Mouse (Mus musculus): ENCODE results near the gene Ell. TPM values are rescaled to one million over a fixed set of nuclear protein-coding genes. Genes with fewer than 3 reads are reported as not detected.
A peak's percentile ranks its signal among the peaks of the same experiment; 100 is the strongest.

The Ell gene
- polyA plus RNA-seq, 1 experiment from 2014 or later = 13.0 TPM

GRCm38 (mm10) chr8:70613763-70614162 lies 74.5 kb downstream of the Ell start:
- H3K9ac ChIP-seq (ENCODE audit: low read length) = no peak overlapping the region
- no peak overlapping the region for H3K4me2 ChIP-seq (ENCODE audit: low read length)
- H3K27ac ChIP-seq (replicated peaks in 1 of 2; ENCODE audit: control insufficient read depth in 1 of 2, insufficient read depth in 1 of 2, low read depth in 2 of 2, low read length in 2 of 2) = no peak overlapping the region
- 19% methylated on average over 1 of the region's 1 CpGs for WGBS
- no peaks in the 10 kb centered on the region for H3K36me3 ChIP-seq (ENCODE audit: control insufficient read depth, insufficient read depth, low read length)
- H3K4me1 ChIP-seq (ENCODE audit: control insufficient read depth in 2 of 2, insufficient read depth in 2 of 2, low read length in 2 of 2) = peaks cover 13 to 16% of the 10 kb centered on the region in 2 experiments; a peak in 3 of 4 replicates
- ATAC-seq (ENCODE audit: insufficient number of reproducible peaks, insufficient read depth, low FRiP score, low read depth) = no peak
- no peaks in the 10 kb centered on the region for H3K9me3 ChIP-seq (ENCODE audit: control insufficient read depth, low read length)
- no peaks in the 10 kb centered on the region for H3K27me3 ChIP-seq (ENCODE audit: control insufficient read depth, insufficient read depth, low read length)
- H3K4me3 ChIP-seq (ENCODE audit: control insufficient read depth in 1 of 2, insufficient read depth in 1 of 2, low read depth in 1 of 2, low read length in 2 of 2) = no peak overlapping the region

DNA sequence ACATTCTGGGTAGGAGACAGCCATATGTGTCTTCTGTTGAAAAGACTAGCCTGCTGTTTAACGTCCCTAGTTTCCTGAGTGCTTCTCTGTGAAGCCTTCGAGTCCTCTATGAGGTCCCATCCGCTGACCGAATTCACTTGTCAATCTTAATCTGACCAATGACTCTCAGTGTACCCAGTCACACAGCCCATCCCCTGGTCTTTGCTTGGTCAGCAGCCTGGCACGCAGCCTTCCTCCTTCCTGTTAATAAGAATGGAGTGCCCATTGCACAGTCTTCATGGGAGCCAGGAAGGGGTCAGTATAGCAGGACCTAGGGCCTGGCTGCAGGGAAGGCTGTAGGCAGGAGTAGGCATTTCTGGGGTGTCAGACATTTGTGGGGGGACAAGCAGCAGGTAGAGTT lies 75.2 kb downstream of the Ell start:
- no peak for ATAC-seq (ENCODE audit: insufficient number of reproducible peaks, insufficient read depth, low FRiP score, low read depth)
- Histone ChIP-seq H3K4me3 (ENCODE audit: control insufficient read depth in 1 of 2, insufficient read depth in 1 of 2, low read depth in 1 of 2, low read length in 2 of 2) (no peak overlapping the region), H3K27ac (replicated peaks in 1 of 2; ENCODE audit: control insufficient read depth in 1 of 2, insufficient read depth in 1 of 2, low read depth in 2 of 2, low read length in 2 of 2) (no peak overlapping the region), H3K9me3 (ENCODE audit: control insufficient read depth, low read length) (no peaks in the 10 kb centered on the region), H3K4me2 (ENCODE audit: low read length) (no peak overlapping the region), H3K9ac (ENCODE audit: low read length) (no peak overlapping the region), H3K36me3 (ENCODE audit: control insufficient read depth, insufficient read depth, low read length) (no peaks in the 10 kb centered on the region), H3K4me1 (ENCODE audit: control insufficient read depth in 2 of 2, insufficient read depth in 2 of 2, low read length in 2 of 2) (peaks cover 8 to 10% of the 10 kb centered on the region in 2 experiments; a peak in 3 of 4 replicates), H3K27me3 (ENCODE audit: control insufficient read depth, insufficient read depth, low read length) (no peaks in the 10 kb centered on the region)
- WGBS = 67% methylated on average over 5 of the region's 5 CpGs

GRCm38 (mm10) chr8:70615281-70615680 lies 76.0 kb downstream of the Ell start:
- Histone ChIP-seq H3K9me3 (ENCODE audit: control insufficient read depth, low read length) (no peaks in the 10 kb centered on the region), H3K9ac (ENCODE audit: low read length) (no peak overlapping the region), H3K4me2 (ENCODE audit: low read length) (no peak overlapping the region), H3K27me3 (ENCODE audit: control insufficient read depth, insufficient read depth, low read length) (peaks cover under 1% of the 10 kb centered on the region; the same call in 1 of the 2 replicates), H3K27ac (replicated peaks in 1 of 2; ENCODE audit: control insufficient read depth in 1 of 2, insufficient read depth in 1 of 2, low read depth in 2 of 2, low read length in 2 of 2) (no peak overlapping the region), H3K36me3 (ENCODE audit: control insufficient read depth, insufficient read depth, low read length) (no peaks in the 10 kb centered on the region), H3K4me1 (ENCODE audit: control insufficient read depth in 2 of 2, insufficient read depth in 2 of 2, low read length in 2 of 2) (peaks cover 6 to 7% of the 10 kb centered on the region in 2 experiments; a peak in 3 of 4 replicates), H3K4me3 (ENCODE audit: control insufficient read depth in 1 of 2, insufficient read depth in 1 of 2, low read depth in 1 of 2, low read length in 2 of 2) (no peak overlapping the region)
- ATAC-seq (ENCODE audit: insufficient number of reproducible peaks, insufficient read depth, low FRiP score, low read depth) = no peak
- whole genome bisulfite sequencing = 83% methylated on average over 8 of the region's 8 CpGs

GRCm38 (mm10) chr8:70615894-70616293 lies 76.6 kb downstream of the Ell start, which contains the start of gene Lrrc25:
Gene Lrrc25, plus strand, starts transcription at chr8:70616155.
- Histone ChIP-seq H3K4me2 (ENCODE audit: low read length) (no peak within 1 kb of the TSS), H3K9me3 (ENCODE audit: control insufficient read depth, low read length) (no peaks in the 10 kb centered on the region), H3K4me1 (ENCODE audit: control insufficient read depth in 2 of 2, insufficient read depth in 2 of 2, low read length in 2 of 2) (peaks cover 3% of the 10 kb centered on the region in 2 experiments; a peak in 2 of 4 replicates), H3K9ac (ENCODE audit: low read length) (no peak within 1 kb of the TSS), H3K4me3 (ENCODE audit: control insufficient read depth in 1 of 2, insufficient read depth in 1 of 2, low read depth in 1 of 2, low read length in 2 of 2) (no peak within 1 kb of the TSS), H3K27ac (replicated peaks in 1 of 2; ENCODE audit: control insufficient read depth in 1 of 2, insufficient read depth in 1 of 2, low read depth in 2 of 2, low read length in 2 of 2) (no peak within 1 kb of the TSS), H3K36me3 (ENCODE audit: control insufficient read depth, insufficient read depth, low read length) (no peaks in the 10 kb centered on the region), H3K27me3 (ENCODE audit: control insufficient read depth, insufficient read depth, low read length) (peaks cover 5% of the 10 kb centered on the region; the same call in 1 of the 2 replicates)
- ATAC-seq (ENCODE audit: insufficient number of reproducible peaks, insufficient read depth, low FRiP score, low read depth) = no peak
- WGBS = 68% methylated on average over 3 of the region's 3 CpGs

DNA sequence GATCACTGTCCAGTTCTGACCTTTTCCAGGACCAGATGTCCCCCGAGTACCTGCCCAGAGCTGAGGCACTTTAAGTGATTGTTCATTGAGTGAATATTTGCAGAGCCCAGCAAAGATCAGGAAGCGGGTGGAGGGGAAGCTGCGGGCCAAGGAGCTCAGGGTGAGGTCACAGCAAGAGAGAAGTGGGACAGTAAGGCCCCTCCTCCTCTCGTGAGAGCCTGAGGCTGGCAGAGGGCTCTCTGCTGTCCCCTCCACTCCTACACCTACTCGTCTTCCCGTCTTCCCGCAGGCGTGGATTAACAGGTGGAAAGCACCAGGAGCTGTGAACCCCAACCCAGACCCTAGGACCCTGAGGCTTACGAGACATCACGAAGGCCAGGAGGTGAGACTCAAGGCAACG lies 77.4 kb downstream of the Ell start:
- Histone ChIP-seq H3K27me3 (ENCODE audit: control insufficient read depth, insufficient read depth, low read length) (peaks cover 9% of the 10 kb centered on the region; the same call in 1 of the 2 replicates), H3K9ac (ENCODE audit: low read length) (no peak overlapping the region), H3K9me3 (ENCODE audit: control insufficient read depth, low read length) (no peaks in the 10 kb centered on the region), H3K27ac (replicated peaks in 1 of 2; ENCODE audit: control insufficient read depth in 1 of 2, insufficient read depth in 1 of 2, low read depth in 2 of 2, low read length in 2 of 2) (no peak overlapping the region), H3K4me1 (ENCODE audit: control insufficient read depth in 2 of 2, insufficient read depth in 2 of 2, low read length in 2 of 2) (peaks cover 2% of the 10 kb centered on the region in 2 experiments; a peak in 1 of 4 replicates), H3K4me2 (ENCODE audit: low read length) (no peak overlapping the region), H3K4me3 (ENCODE audit: control insufficient read depth in 1 of 2, insufficient read depth in 1 of 2, low read depth in 1 of 2, low read length in 2 of 2) (no peak overlapping the region), H3K36me3 (ENCODE audit: control insufficient read depth, insufficient read depth, low read length) (no peaks in the 10 kb centered on the region)
- no peak for ATAC-seq (ENCODE audit: insufficient number of reproducible peaks, insufficient read depth, low FRiP score, low read depth)
- WGBS = 56% methylated on average over 11 of the region's 11 CpGs

GRCm38 (mm10) chr8:70617985-70618384 lies 78.7 kb downstream of the Ell start:
- 0 out of 2 replicates have a peak overlapping the region, but pooled peaks have one; percentile 8 for H3K9ac ChIP-seq (ENCODE audit: low read length)

DNA sequence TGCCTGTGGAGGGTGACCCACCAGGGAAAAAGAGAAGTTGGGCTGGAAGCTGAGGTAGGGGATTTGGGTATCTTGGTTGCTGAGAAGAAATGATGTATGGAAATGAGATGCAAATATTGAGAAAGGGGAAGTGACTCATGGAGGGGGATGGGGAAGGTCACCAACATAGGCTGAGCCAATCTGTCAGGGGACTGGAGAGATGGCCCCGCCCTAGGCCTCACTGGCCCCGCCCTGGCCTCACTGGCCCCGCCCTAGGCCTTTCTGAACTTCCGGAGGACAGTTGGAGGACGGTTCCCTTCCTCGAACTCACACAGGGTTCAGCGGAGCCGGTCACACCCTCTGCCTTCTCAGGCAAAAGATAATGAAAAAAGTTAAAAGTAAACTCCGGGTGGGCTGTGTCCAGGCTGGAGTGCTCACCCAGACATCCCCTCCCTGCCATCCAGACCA lies 79.7 kb downstream of the Ell start:
- Histone ChIP-seq H3K4me3 (ENCODE audit: control insufficient read depth in 1 of 2, insufficient read depth in 1 of 2, low read depth in 1 of 2, low read length in 2 of 2) (no peak overlapping the region), H3K27me3 (ENCODE audit: control insufficient read depth, insufficient read depth, low read length) (peaks cover 9% of the 10 kb centered on the region; the same call in 1 of the 2 replicates), H3K9me3 (ENCODE audit: control insufficient read depth, low read length) (no peaks in the 10 kb centered on the region), H3K4me2 (ENCODE audit: low read length) (no peak overlapping the region), H3K36me3 (ENCODE audit: control insufficient read depth, insufficient read depth, low read length) (no peaks in the 10 kb centered on the region), H3K27ac (replicated peaks in 1 of 2; ENCODE audit: control insufficient read depth in 1 of 2, insufficient read depth in 1 of 2, low read depth in 2 of 2, low read length in 2 of 2) (no peak overlapping the region), H3K9ac (ENCODE audit: low read length) (no peak overlapping the region), H3K4me1 (ENCODE audit: control insufficient read depth in 2 of 2, insufficient read depth in 2 of 2, low read length in 2 of 2) (peaks cover 0 to 2% of the 10 kb centered on the region in 2 experiments; a peak in 1 of 4 replicates)
- WGBS = 23% methylated on average over 9 of the region's 9 CpGs
- no peak for ATAC-seq (ENCODE audit: insufficient number of reproducible peaks, insufficient read depth, low FRiP score, low read depth)

More at GRCm38 (mm10) chr8:70617985-70618384, 78.7 kb downstream of the Ell start:
- no peak overlapping the region for H3K27ac ChIP-seq (replicated peaks in 1 of 2; ENCODE audit: control insufficient read depth in 1 of 2, insufficient read depth in 1 of 2, low read depth in 2 of 2, low read length in 2 of 2)
- ATAC-seq (ENCODE audit: insufficient number of reproducible peaks, insufficient read depth, low FRiP score, low read depth) = no peak
- H3K36me3 ChIP-seq (ENCODE audit: control insufficient read depth, insufficient read depth, low read length) = no peaks in the 10 kb centered on the region
- no peak overlapping the region for H3K4me2 ChIP-seq (ENCODE audit: low read length)
- WGBS = 76% methylated on average over 11 of the region's 11 CpGs
- no peaks in the 10 kb centered on the region for H3K9me3 ChIP-seq (ENCODE audit: control insufficient read depth, low read length)
- peaks cover 0 to 2% of the 10 kb centered on the region in 2 experiments; a peak in 1 of 4 replicates for H3K4me1 ChIP-seq (ENCODE audit: control insufficient read depth in 2 of 2, insufficient read depth in 2 of 2, low read length in 2 of 2)
- peaks cover 9% of the 10 kb centered on the region; the same call in 1 of the 2 replicates for H3K27me3 ChIP-seq (ENCODE audit: control insufficient read depth, insufficient read depth, low read length)
- no peak overlapping the region for H3K4me3 ChIP-seq (ENCODE audit: control insufficient read depth in 1 of 2, insufficient read depth in 1 of 2, low read depth in 1 of 2, low read length in 2 of 2)

GRCm38 (mm10) chr8:70622220-70622619 lies 83.0 kb downstream of the Ell start:
- no peak overlapping the region for H3K4me3 ChIP-seq (ENCODE audit: control insufficient read depth in 1 of 2, insufficient read depth in 1 of 2, low read depth in 1 of 2, low read length in 2 of 2)
- H3K27me3 ChIP-seq (ENCODE audit: control insufficient read depth, insufficient read depth, low read length) = peaks cover 9% of the 10 kb centered on the region; the same call in 1 of the 2 replicates
- H3K27ac ChIP-seq (replicated peaks in 1 of 2; ENCODE audit: control insufficient read depth in 1 of 2, insufficient read depth in 1 of 2, low read depth in 2 of 2, low read length in 2 of 2) = no peak overlapping the region
- no peaks in the 10 kb centered on the region for H3K9me3 ChIP-seq (ENCODE audit: control insufficient read depth, low read length)
- ATAC-seq (ENCODE audit: insufficient number of reproducible peaks, insufficient read depth, low FRiP score, low read depth) = no peak
- H3K4me2 ChIP-seq (ENCODE audit: low read length) = no peak overlapping the region
- no peaks in the 10 kb centered on the region for H3K36me3 ChIP-seq (ENCODE audit: control insufficient read depth, insufficient read depth, low read length)
- H3K4me1 ChIP-seq (ENCODE audit: control insufficient read depth in 2 of 2, insufficient read depth in 2 of 2, low read length in 2 of 2) = 0 out of 4 replicates have a peak, but pooled peaks cover 0 to 2% of the 10 kb centered on the region in 2 experiments
- WGBS = 51% methylated on average over 3 of the region's 3 CpGs
- H3K9ac ChIP-seq (ENCODE audit: low read length) = no peak overlapping the region

Data from heart, embryonic 14.5 days (tissue).